Mouse (Mus musculus) testis, adult 2 months (tissue): ENCODE measurements around the gene Ak3. TPM values are rescaled to one million over a fixed set of nuclear protein-coding genes. Genes with fewer than 3 reads are reported as not detected.

Experiments
- H3K27ac ChIP-seq: fragments of 200-500 bp; 2 replicates; pipeline ENCODE4 v1.5.1; 2012; ENCODE audit warnings: low read depth, low read length; ENCODE audit not compliant: control insufficient read depth, insufficient read depth
- H3K27me3 ChIP-seq: fragments of 200-500 bp; 2 replicates; pipeline ENCODE4 v1.6.1; 2012; ENCODE audit warnings: mild to moderate bottlenecking, low read length, moderate library complexity; ENCODE audit not compliant: control insufficient read depth, insufficient read depth
- H3K36me3 ChIP-seq: fragments of 200-500 bp; 2 replicates; pipeline ENCODE4 v1.6.1; 2012; ENCODE audit warnings: mild to moderate bottlenecking, low read length; ENCODE audit not compliant: control insufficient read depth, insufficient read depth
- H3K4me1 ChIP-seq: fragments of 200-500 bp; 2 replicates; pipeline ENCODE4 v1.6.1; 2012; ENCODE audit warnings: low read length; ENCODE audit not compliant: control insufficient read depth, insufficient read depth
- H3K4me3 ChIP-seq: fragments of 200-500 bp; 2 replicates; pipeline ENCODE4 v1.5.1; 2012; ENCODE audit warnings: low read depth, mild to moderate bottlenecking, low read length, moderate library complexity, mixed read lengths; ENCODE audit not compliant: control insufficient read depth
- CTCF ChIP-seq: fragments of 200-500 bp; IDR thresholded peaks from 2 replicates; pipeline ENCODE4 v1.5.1; 2012; ENCODE audit warnings: low read depth, mild to moderate bottlenecking, inconsistent platforms, low read length, moderate library complexity; ENCODE audit not compliant: control insufficient read depth, insufficient read depth, insufficient replicate concordance
- POLR2A ChIP-seq: fragments of 200-500 bp; IDR thresholded peaks from 2 replicates; pipeline ENCODE4 v1.6.1; 2012; ENCODE audit warnings: low read depth, mild to moderate bottlenecking, inconsistent platforms, low read length, moderate library complexity; ENCODE audit not compliant: control insufficient read depth
- polyA plus RNA-seq: library from polyadenylated mRNA; depleted of rRNA; stranded (reverse); fragments of >200 nt; gene quantifications from 2 replicates; pipeline ENCODE4 v1.2.3, GENCODE M21; 2012; rRNA removed

The Ak3 gene
- polyA plus RNA-seq: 13.2 and 13.6 TPM in 2 replicates

DNA sequence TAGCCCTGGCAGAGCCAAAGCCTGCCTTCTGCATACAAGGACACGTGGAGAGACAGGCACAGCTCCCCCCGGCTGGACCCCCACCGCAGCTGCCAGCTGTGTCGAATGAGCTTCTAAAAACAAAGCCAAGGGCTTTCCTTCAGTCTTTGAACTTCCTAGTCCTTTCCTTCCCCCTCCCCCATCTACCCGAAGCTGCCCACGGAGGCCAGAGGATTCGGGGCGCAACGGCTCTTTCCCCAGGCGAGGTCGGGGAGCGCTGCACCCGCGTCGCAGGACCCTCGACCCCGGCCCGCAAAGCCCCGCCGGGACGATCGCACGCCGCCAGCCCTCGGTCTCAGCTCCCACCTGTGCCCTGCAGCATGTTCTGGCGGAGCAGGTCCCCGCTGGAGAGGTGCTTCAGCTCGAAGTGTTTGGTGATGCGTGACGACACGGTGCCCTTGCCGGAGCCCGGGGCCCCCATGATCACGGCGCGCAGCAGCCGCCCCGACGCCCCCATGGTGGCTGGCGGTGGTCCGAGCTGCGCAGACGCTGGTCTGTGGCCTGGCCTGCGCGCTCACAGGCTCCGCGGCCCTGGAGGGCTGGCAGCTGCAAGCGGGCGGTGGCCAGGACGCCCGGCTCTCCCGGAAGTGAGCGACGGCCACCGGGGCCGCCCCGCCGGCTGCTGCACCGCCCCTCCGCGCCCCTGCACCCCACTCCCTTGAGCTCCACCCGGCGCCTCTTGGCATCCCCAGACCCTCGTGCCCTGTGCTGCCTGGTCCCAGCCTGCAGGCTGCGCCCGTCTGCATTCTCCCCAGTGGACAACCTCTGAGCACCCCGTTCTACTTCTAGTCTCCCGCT, at the start of gene Ak3:
TSS of gene Ak3 (minus strand) at position 628 of the 837 bp plus-strand sequence.
- TF ChIP-seq CTCF (no peak), POLR2A (no peak)
- Histone ChIP-seq H3K27me3 (no peaks in the 10 kb centered on the region), H3K27ac (peak within 1 kb of the TSS; percentile 96), H3K4me3 (peak within 1 kb of the TSS; percentile 96), H3K36me3 (no peaks in the 10 kb centered on the region), H3K4me1 (peaks cover 14% of the 10 kb centered on the region)

DNA sequence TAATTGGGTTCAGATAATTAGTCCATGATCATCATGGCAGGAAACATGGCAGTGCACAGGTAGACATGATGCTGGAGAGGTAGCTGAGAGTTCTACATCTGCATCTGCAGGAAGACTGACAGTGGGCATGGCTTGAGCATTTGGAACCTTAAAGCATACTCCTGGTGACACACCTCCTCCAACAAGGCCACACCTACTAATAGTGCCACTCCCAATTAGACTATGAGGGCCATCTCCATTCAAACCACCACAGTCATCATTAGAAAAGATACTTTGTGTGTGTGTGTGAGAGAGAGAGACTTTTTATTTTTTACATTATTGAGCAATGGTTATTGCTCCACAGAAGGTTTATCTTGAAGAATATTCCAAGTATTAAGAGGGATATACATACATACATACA, 44.4 kb upstream of the Ak3 start:
- H3K27me3 ChIP-seq: no peaks in the 10 kb centered on the region
- TF ChIP-seq CTCF: no peak
- TF ChIP-seq POLR2A: no peak
- H3K4me3 ChIP-seq: no peak overlapping the region
- no peak overlapping the region for H3K27ac ChIP-seq
- no peaks in the 10 kb centered on the region for H3K36me3 ChIP-seq
- no peaks in the 10 kb centered on the region for H3K4me1 ChIP-seq

DNA sequence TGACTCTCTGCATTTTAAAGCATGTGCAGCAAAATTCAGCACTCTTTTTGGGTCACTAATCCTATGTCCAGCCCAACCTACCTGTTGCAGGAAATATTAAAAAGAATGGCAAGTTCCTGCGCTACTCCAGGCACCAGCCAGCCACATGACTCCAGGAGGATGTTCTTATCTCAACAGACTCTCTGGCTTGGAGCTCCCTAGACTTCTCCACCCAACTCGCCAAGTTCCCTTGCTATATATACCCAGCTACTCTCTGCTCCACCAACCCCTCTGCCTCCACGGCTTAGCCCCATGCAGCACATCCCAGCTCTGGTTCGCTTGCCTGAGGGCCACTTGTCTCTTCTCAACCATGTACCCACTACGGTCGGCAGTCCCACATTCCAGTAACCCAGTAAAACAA, 40.9 kb upstream of the Ak3 start:
- TF ChIP-seq POLR2A (no peak), CTCF (no peak)
- Histone ChIP-seq H3K27me3 (no peaks in the 10 kb centered on the region), H3K4me1 (no peaks in the 10 kb centered on the region), H3K4me3 (no peak overlapping the region), H3K27ac (no peak overlapping the region), H3K36me3 (no peaks in the 10 kb centered on the region)

DNA sequence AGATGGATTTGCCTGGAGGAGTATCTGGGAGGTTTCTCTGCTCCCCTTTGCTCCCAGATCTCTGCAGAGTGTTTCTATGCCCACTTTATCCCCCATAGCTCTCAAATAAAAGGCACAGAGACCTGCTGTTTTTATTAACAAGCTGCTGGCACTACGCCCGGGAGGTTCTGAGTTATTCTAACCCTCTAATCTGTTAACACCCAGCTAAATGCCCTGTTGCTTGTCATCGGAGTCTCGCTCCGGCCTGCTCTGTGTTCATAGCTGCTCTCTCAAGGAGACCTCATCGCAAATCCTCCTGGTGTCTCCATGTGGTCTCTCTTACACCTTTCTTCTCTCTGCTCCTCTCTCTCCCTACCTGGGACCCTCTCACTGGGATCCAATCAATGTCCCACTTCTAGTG, 27.0 kb upstream of the Ak3 start:
- H3K4me1 ChIP-seq: no peaks in the 10 kb centered on the region; the same call in 1 of the 2 replicates
- no peak for TF ChIP-seq POLR2A
- TF ChIP-seq CTCF: no peak
- no peak overlapping the region for H3K4me3 ChIP-seq
- no peaks in the 10 kb centered on the region for H3K27me3 ChIP-seq
- H3K36me3 ChIP-seq: no peaks in the 10 kb centered on the region
- no peak overlapping the region for H3K27ac ChIP-seq

DNA sequence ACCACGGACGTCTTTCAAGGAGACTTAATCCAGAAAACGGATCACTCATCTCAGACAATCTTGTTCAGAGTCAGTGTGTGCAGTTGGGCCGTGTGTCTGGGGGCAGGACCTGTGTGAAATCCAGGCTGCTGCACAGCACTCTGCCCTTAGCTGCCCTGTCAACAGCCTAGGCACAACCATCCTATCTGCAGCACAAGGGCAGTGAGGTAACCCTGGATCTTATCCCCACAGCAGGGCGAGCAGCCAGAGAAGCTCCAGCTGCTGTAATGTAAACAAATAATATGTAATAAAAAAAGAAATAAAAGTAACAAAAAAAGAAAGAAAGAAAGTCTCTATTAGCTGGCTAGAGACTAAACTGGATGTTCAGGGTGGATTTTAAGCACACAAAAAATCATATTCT, 21.4 kb upstream of the Ak3 start:
- H3K27ac ChIP-seq: no peak overlapping the region
- H3K36me3 ChIP-seq: no peaks in the 10 kb centered on the region
- H3K4me3 ChIP-seq: no peak overlapping the region
- peaks cover 11% of the 10 kb centered on the region for H3K4me1 ChIP-seq
- H3K27me3 ChIP-seq: no peaks in the 10 kb centered on the region
- TF ChIP-seq CTCF (no peak), POLR2A (no peak)

DNA sequence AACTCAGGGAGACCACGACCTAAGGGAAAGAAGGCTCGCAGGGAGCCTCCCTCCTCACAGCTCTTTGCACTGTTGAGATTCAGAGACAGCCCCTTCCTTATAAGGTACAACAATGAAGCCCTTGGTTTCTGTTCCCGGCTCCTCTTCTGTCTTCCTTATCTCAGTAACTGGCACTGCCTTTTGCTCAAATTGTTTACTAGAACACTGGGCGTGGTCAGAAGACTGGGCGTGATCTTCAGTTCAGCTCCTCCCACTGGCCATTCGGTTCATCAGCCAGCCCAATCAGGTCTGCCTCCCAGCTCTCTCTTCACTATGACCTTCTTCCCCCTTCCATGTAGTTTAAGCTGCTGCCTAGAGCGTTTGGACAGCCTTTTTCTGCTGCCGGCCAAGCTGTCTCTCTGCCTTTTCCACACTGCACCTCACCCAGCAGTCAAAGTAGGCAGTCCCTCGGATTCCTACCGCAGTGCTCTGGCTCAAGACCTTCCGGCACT, 19.3 kb upstream of the Ak3 start:
- TF ChIP-seq POLR2A (0 out of 2 replicates have a peak, but pooled peaks have one; percentile 33), CTCF (no peak)
- no peaks in the 10 kb centered on the region for H3K27me3 ChIP-seq
- H3K36me3 ChIP-seq: no peaks in the 10 kb centered on the region
- H3K27ac ChIP-seq: peak overlapping the region; percentile 50
- H3K4me3 ChIP-seq: peak overlapping the region; percentile 71
- peaks cover 11% of the 10 kb centered on the region for H3K4me1 ChIP-seq

DNA sequence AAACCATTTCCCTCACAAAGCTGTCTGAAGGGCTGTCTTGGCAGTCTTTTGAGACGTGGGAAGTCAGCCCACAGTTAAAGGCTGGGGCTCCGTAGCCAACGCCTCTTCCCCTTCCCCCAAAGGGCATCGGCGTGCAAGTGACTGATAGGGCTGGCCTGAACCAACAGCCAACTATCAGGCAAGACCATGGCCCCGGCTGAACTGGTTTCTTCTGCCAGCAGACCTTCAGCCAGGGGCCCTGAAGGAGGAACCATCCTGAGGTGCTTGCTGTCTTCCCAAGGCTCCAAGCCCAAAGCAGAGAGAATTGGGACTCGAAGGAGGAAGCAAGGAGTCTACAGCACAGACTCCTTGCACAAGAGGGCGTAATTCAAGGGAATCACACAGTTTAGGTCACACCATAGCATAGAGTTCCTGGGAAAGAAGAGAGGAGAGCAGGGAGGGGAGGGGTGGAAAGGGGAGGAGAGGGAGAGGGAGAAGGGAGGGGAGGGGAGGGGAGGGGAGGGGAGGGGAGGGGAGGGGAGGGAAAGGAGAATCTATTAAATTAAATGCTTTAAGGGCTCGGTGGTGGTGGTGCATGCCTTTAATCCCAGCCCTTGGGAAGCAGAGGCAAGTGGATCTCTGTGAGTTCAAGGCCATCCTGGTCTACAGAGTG, 16.8 kb upstream of the Ak3 start:
- Histone ChIP-seq H3K4me3 (peak overlapping the region; percentile 52), H3K4me1 (peaks cover 11% of the 10 kb centered on the region), H3K27me3 (no peaks in the 10 kb centered on the region), H3K36me3 (no peaks in the 10 kb centered on the region), H3K27ac (peak overlapping the region; percentile 75)
- TF ChIP-seq POLR2A (no peak), CTCF (no peak)
